Mouse (Mus musculus): Measurements from ENCODE around the gene Lilrb4a. TPM values are rescaled to one million over a fixed set of nuclear protein-coding genes. Genes with fewer than 3 reads are reported as not detected.
"Not testable (repeated sequence)": the region's sequence is repeated elsewhere in the genome, so short reads cannot be mapped to it uniquely, and the experiment has no call there.

Gene Lilrb4a
- 0.52 and 0.59 TPM in 2 replicates for polyA plus RNA-seq (2012; rRNA removed)

GRCm38 (mm10) chr10:51490691-51491090 lies at the start of gene Lilrb4a:
Lilrb4a (plus strand) TSS chr10:51490956.
- H3K4me1 ChIP-seq (ENCODE audit: control insufficient read depth, insufficient read depth, low read length); H3K4me3 ChIP-seq (replicated peaks; ENCODE audit: insufficient read depth, low read depth, low read length); H3K27me3 ChIP-seq (ENCODE audit: control insufficient read depth, insufficient read depth, low read length); DNase-seq; H3K27ac ChIP-seq (ENCODE audit: insufficient read depth, low read length): not testable (repeated sequence)
- no CpG with 5 or more reads among the region's 2 CpGs for whole genome bisulfite sequencing

GRCm38 (mm10) chr10:51451610-51452009 lies 39.1 kb upstream of the Lilrb4a start:
- no peak overlapping the region for H3K4me3 ChIP-seq (replicated peaks; ENCODE audit: insufficient read depth, low read depth, low read length)
- TF ChIP-seq CTCF (IDR thresholded peaks at IDR 0.05; ENCODE audit: borderline replicate concordance, insufficient read depth, low read depth, low read length) (no peak), POLR2A (IDR thresholded peaks at IDR 0.05; ENCODE audit: borderline replicate concordance, insufficient read depth, low read length) (no peak)
- no peak overlapping the region for H3K27ac ChIP-seq (ENCODE audit: insufficient read depth, low read length)
- H3K27me3 ChIP-seq (ENCODE audit: control insufficient read depth, insufficient read depth, low read length): no peaks in the 10 kb centered on the region
- WGBS: 80% methylated on average over 4 of the region's 4 CpGs
- H3K4me1 ChIP-seq (ENCODE audit: control insufficient read depth, insufficient read depth, low read length): no peaks in the 10 kb centered on the region
- DNase-seq: no peak

GRCm38 (mm10) chr10:51453616-51454298 lies 37.0 kb upstream of the Lilrb4a start:
- TF ChIP-seq CTCF (IDR thresholded peaks at IDR 0.05; ENCODE audit: borderline replicate concordance, insufficient read depth, low read depth, low read length) (no peak), POLR2A (IDR thresholded peaks at IDR 0.05; ENCODE audit: borderline replicate concordance, insufficient read depth, low read length) (no peak)
- WGBS: 69% methylated on average over 1 of the region's 1 CpGs
- Histone ChIP-seq H3K27ac (ENCODE audit: insufficient read depth, low read length) (no peak overlapping the region), H3K27me3 (ENCODE audit: control insufficient read depth, insufficient read depth, low read length) (no peaks in the 10 kb centered on the region), H3K4me1 (ENCODE audit: control insufficient read depth, insufficient read depth, low read length) (no peaks in the 10 kb centered on the region), H3K4me3 (replicated peaks; ENCODE audit: insufficient read depth, low read depth, low read length) (no peak overlapping the region)
- DNase-seq: no peak

GRCm38 (mm10) chr10:51454365-51454764 lies 36.4 kb upstream of the Lilrb4a start:
- no peak for TF ChIP-seq POLR2A (IDR thresholded peaks at IDR 0.05; ENCODE audit: borderline replicate concordance, insufficient read depth, low read length)
- no peak for TF ChIP-seq CTCF (IDR thresholded peaks at IDR 0.05; ENCODE audit: borderline replicate concordance, insufficient read depth, low read depth, low read length)
- 81% methylated on average over 1 of the region's 1 CpGs for WGBS
- no peak overlapping the region for H3K27ac ChIP-seq (ENCODE audit: insufficient read depth, low read length)
- H3K4me1 ChIP-seq (ENCODE audit: control insufficient read depth, insufficient read depth, low read length): no peaks in the 10 kb centered on the region
- DNase-seq: no peak
- H3K4me3 ChIP-seq (replicated peaks; ENCODE audit: insufficient read depth, low read depth, low read length): no peak overlapping the region
- no peaks in the 10 kb centered on the region for H3K27me3 ChIP-seq (ENCODE audit: control insufficient read depth, insufficient read depth, low read length)

GRCm38 (mm10) chr10:51455762-51456161 lies 35.0 kb upstream of the Lilrb4a start:
- H3K27ac ChIP-seq (ENCODE audit: insufficient read depth, low read length): no peak overlapping the region
- no peak overlapping the region for H3K4me3 ChIP-seq (replicated peaks; ENCODE audit: insufficient read depth, low read depth, low read length)
- no peak for DNase-seq
- 91% methylated on average over 1 of the region's 1 CpGs for WGBS
- H3K27me3 ChIP-seq (ENCODE audit: control insufficient read depth, insufficient read depth, low read length): no peaks in the 10 kb centered on the region
- H3K4me1 ChIP-seq (ENCODE audit: control insufficient read depth, insufficient read depth, low read length): no peaks in the 10 kb centered on the region
- TF ChIP-seq POLR2A (IDR thresholded peaks at IDR 0.05; ENCODE audit: borderline replicate concordance, insufficient read depth, low read length) (no peak), CTCF (IDR thresholded peaks at IDR 0.05; ENCODE audit: borderline replicate concordance, insufficient read depth, low read depth, low read length) (no peak)

- no peak overlapping the region for H3K27ac ChIP-seq (ENCODE audit: insufficient read depth, low read length)
- 76% methylated on average over 4 of the region's 4 CpGs for WGBS
- no peak for DNase-seq
- no peak overlapping the region for H3K4me3 ChIP-seq (replicated peaks; ENCODE audit: insufficient read depth, low read depth, low read length)
- H3K27me3 ChIP-seq (ENCODE audit: control insufficient read depth, insufficient read depth, low read length): no peaks in the 10 kb centered on the region
- TF ChIP-seq CTCF (IDR thresholded peaks at IDR 0.05; ENCODE audit: borderline replicate concordance, insufficient read depth, low read depth, low read length) (no peak), POLR2A (IDR thresholded peaks at IDR 0.05; ENCODE audit: borderline replicate concordance, insufficient read depth, low read length) (no peak)
- no peaks in the 10 kb centered on the region for H3K4me1 ChIP-seq (ENCODE audit: control insufficient read depth, insufficient read depth, low read length)
Measured at GRCm38 (mm10) chr10:51456369-51456768, 34.4 kb upstream of the Lilrb4a start.

GRCm38 (mm10) chr10:51463800-51464199 lies 27.0 kb upstream of the Lilrb4a start:
- not testable (repeated sequence) for H3K27ac ChIP-seq (ENCODE audit: insufficient read depth, low read length); H3K27me3 ChIP-seq (ENCODE audit: control insufficient read depth, insufficient read depth, low read length); H3K4me1 ChIP-seq (ENCODE audit: control insufficient read depth, insufficient read depth, low read length); H3K4me3 ChIP-seq (replicated peaks; ENCODE audit: insufficient read depth, low read depth, low read length); DNase-seq
- WGBS: 40% methylated on average over 4 of the region's 4 CpGs

- not testable (repeated sequence) for H3K4me3 ChIP-seq (replicated peaks; ENCODE audit: insufficient read depth, low read depth, low read length); H3K27ac ChIP-seq (ENCODE audit: insufficient read depth, low read length); DNase-seq; H3K4me1 ChIP-seq (ENCODE audit: control insufficient read depth, insufficient read depth, low read length); H3K27me3 ChIP-seq (ENCODE audit: control insufficient read depth, insufficient read depth, low read length)
- 97% methylated on average over 1 of the region's 3 CpGs for WGBS
Measured at GRCm38 (mm10) chr10:51480397-51480796, 10.4 kb upstream of the Lilrb4a start, which contains the start of the genes Gm49339 and Lilr4b. Gm49339 (plus strand) TSS chr10:51480612. Lilr4b (plus strand) TSS chr10:51480632.

All from cerebellum, adult 2 months (tissue).